Mouse (Mus musculus): Measurements from ENCODE around the gene 4930513O06Rik.

- TF ChIP-seq POLR2A (IDR thresholded peaks at IDR 0.05; ENCODE audit: extremely low read depth, insufficient read depth, low read length): no peak
- no peak for TF ChIP-seq CTCF (IDR thresholded peaks at IDR 0.05; ENCODE audit: low read depth, low read length)
Observed at GRCm38 (mm10) chrX:139053149-139053548, 32.9 kb upstream of the 4930513O06Rik start.

Data from liver, adult 2 months (tissue).